10 mouse cellular contexts compared by ENCODE assay signal in genomic region chr2:165832295-165832694, GRCm38 (mm10).
DNase-seq lines count a peak whose midpoint lies in the region; ATAC-seq and TF ChIP-seq lines count a peak whose summit lies in the region.
"Had no signal": no experiment of that assay in that cellular context is flagged by ENCODE, and none has a peak within 500 bp of the region (broad histone marks: within the 10 kb centered on the region; RNA-seq: fewer than 3 reads in every experiment).

No protein-coding gene starts in this region.

- no peak overlapping the region for H3K9ac ChIP-seq in embryonic facial prominence, embryonic 12.5 days

- peaks cover 15% of the 10 kb centered on the region; the same call in 1 of the 2 replicates for H3K4me1 ChIP-seq in embryonic facial prominence, embryonic 12.5 days

- H3K27ac ChIP-seq in layer of hippocampus, adult 2 months: peak overlapping the region; percentile 60
- peak overlapping the region; percentile 73 for H3K27ac ChIP-seq in embryonic facial prominence, embryonic 12.5 days

- H3K4me2 ChIP-seq in embryonic facial prominence, embryonic 12.5 days (replicated peaks): no peak overlapping the region

- ATAC-seq in embryonic facial prominence, embryonic 12.5 days (ENCODE audit: insufficient number of reproducible peaks, insufficient read depth, low FRiP score, low TSS enrichment): no peak

- H3K27me3 ChIP-seq in embryonic facial prominence, embryonic 12.5 days: no peaks in the 10 kb centered on the region

- WGBS in embryonic facial prominence, embryonic 12.5 days: 61% methylated on average over 9 of the region's 9 CpGs

- no peaks in the 10 kb centered on the region for H3K9me3 ChIP-seq in embryonic facial prominence, embryonic 12.5 days

- H3K4me3 ChIP-seq in layer of hippocampus, adult 2 months: no peak overlapping the region
- H3K4me3 ChIP-seq in embryonic facial prominence, embryonic 12.5 days: no peak overlapping the region
- H3K4me3 ChIP-seq: myocyte had no signal

- no peak for TF ChIP-seq CTCF in layer of hippocampus, adult 2 months (conservative IDR thresholded peaks at IDR 0.05)

- H3K36me3 ChIP-seq in embryonic facial prominence, embryonic 12.5 days: peaks cover 79% of the 10 kb centered on the region

- DNase-seq in layer of hippocampus, adult 2 months (ENCODE audit: low spot score in 2 of 2): no peak
- no peak for DNase-seq in layer of hippocampus, postnatal 36 days
- peak; percentile 44 for DNase-seq in kidney, adult 9 months
- peak; percentile 54 for DNase-seq in lung, postnatal 14 days
- DNase-seq in cerebellum, adult 18-20 months: no peak
- DNase-seq in left cerebral cortex, adult 11 months (ENCODE audit: low spot score): no peak
- DNase-seq in layer of hippocampus, postnatal 14 days (ENCODE audit: low spot score in 2 of 2): no peak
- DNase-seq: cerebellum, adult 9-10 months had no signal

Comparison
In these comparisons a context has a peak if more than half of its experiments do, and no peak if none do; other contexts are left out.
1. DNase-seq: peak in kidney, adult 9 months (single experiment) and lung, postnatal 14 days (single experiment); none in layer of hippocampus, adult 2 months (0 of 2), layer of hippocampus, postnatal 36 days (0 of 2), cerebellum, adult 18-20 months (0 of 2), left cerebral cortex, adult 11 months (single experiment) and layer of hippocampus, postnatal 14 days (0 of 2).